7 mouse cellular contexts compared by ENCODE assay signal in genomic region chr11:32220607-32221224, GRCm38 (mm10). TPM values are rescaled to one million over a fixed set of nuclear protein-coding genes. Genes with fewer than 3 reads are reported as not detected.
A peak's percentile ranks its signal among the peaks of the same experiment; 100 is the strongest.
DNase-seq lines count a peak whose midpoint lies in the region; ATAC-seq and TF ChIP-seq lines count a peak whose summit lies in the region.

No protein-coding gene starts in this region.

- H3K9me3 ChIP-seq in lung, embryonic 15.5 days = no peaks in the 10 kb centered on the region
- no peaks in the 10 kb centered on the region for H3K9me3 ChIP-seq in embryonic facial prominence, embryonic 13.5 days
- no peaks in the 10 kb centered on the region for H3K9me3 ChIP-seq in intestine, postnatal 0 days (ENCODE audit: control insufficient read depth)
- H3K9me3 ChIP-seq in neural tube, embryonic 15.5 days (replicated peaks) = no peaks in the 10 kb centered on the region

- H3K4me2 ChIP-seq in lung, embryonic 15.5 days = peak overlapping the region; percentile 86
- peak overlapping the region; percentile 81 for H3K4me2 ChIP-seq in embryonic facial prominence, embryonic 13.5 days
- peak overlapping the region; percentile 87 for H3K4me2 ChIP-seq in intestine, postnatal 0 days (replicated peaks; ENCODE audit: low read depth)
- H3K4me2 ChIP-seq in neural tube, embryonic 15.5 days = peak overlapping the region; percentile 98

- H3K4me1 ChIP-seq in lung, embryonic 15.5 days = peaks cover 64% of the 10 kb centered on the region
- H3K4me1 ChIP-seq in embryonic facial prominence, embryonic 13.5 days = peaks cover 73% of the 10 kb centered on the region
- H3K4me1 ChIP-seq in intestine, postnatal 0 days (replicated peaks; ENCODE audit: control insufficient read depth, insufficient read depth, low read length) = peaks cover 10% of the 10 kb centered on the region; the same call in 1 of the 2 replicates
- H3K4me1 ChIP-seq in neural tube, embryonic 15.5 days = peaks cover 69% of the 10 kb centered on the region

- peak overlapping the region; percentile 85 for H3K4me3 ChIP-seq in lung, embryonic 15.5 days
- peak overlapping the region; percentile 76 for H3K4me3 ChIP-seq in embryonic facial prominence, embryonic 13.5 days
- H3K4me3 ChIP-seq in intestine, postnatal 0 days (ENCODE audit: low read depth, low read length) = peak overlapping the region; percentile 82
- peak overlapping the region; percentile 62 for H3K4me3 ChIP-seq in neural tube, embryonic 15.5 days (replicated peaks)

- peak overlapping the region; percentile 98 for H3K9ac ChIP-seq in lung, embryonic 15.5 days
- H3K9ac ChIP-seq in embryonic facial prominence, embryonic 13.5 days = peak overlapping the region; percentile 95
- peak overlapping the region; percentile 84; the same call in 1 of the 2 replicates for H3K9ac ChIP-seq in intestine, postnatal 0 days (ENCODE audit: low read depth, low read length)
- H3K9ac ChIP-seq in neural tube, embryonic 15.5 days (replicated peaks) = peak overlapping the region; percentile 69

- no peaks in the 10 kb centered on the region for H3K27me3 ChIP-seq in lung, embryonic 15.5 days
- peaks cover 11% of the 10 kb centered on the region for H3K27me3 ChIP-seq in embryonic facial prominence, embryonic 13.5 days
- H3K27me3 ChIP-seq in intestine, postnatal 0 days (replicated peaks; ENCODE audit: control insufficient read depth, insufficient read depth, low read length) = no peaks in the 10 kb centered on the region
- H3K27me3 ChIP-seq in neural tube, embryonic 15.5 days (replicated peaks) = peaks cover 24% of the 10 kb centered on the region; the same call in 1 of the 2 replicates

- ATAC-seq in lung, embryonic 15.5 days (ENCODE audit: borderline replicate concordance, extremely low read depth, low FRiP score, low TSS enrichment) = no peak; the same call in 1 of the 2 replicates
- peak; percentile 38; the same call in 1 of the 2 replicates for ATAC-seq in embryonic facial prominence, embryonic 13.5 days (ENCODE audit: insufficient number of reproducible peaks, insufficient read depth, low FRiP score, low TSS enrichment, low read depth)
- no peak for ATAC-seq in intestine, postnatal 0 days
- 0 out of 2 replicates have a peak, but pooled peaks have one; percentile 3 for ATAC-seq in neural tube, embryonic 15.5 days (ENCODE audit: low FRiP score)

- DNase-seq in lung, postnatal 36 days = no peak
- no peak for DNase-seq in right cerebral cortex, adult 18-20 months
- DNase-seq in retina, embryonic 14.5 days (ENCODE audit: low spot score) = no peak

- peaks cover 7% of the 10 kb centered on the region; the same call in 1 of the 2 replicates for H3K36me3 ChIP-seq in lung, embryonic 15.5 days
- H3K36me3 ChIP-seq in embryonic facial prominence, embryonic 13.5 days = peaks cover 8% of the 10 kb centered on the region
- H3K36me3 ChIP-seq in intestine, postnatal 0 days (ENCODE audit: control insufficient read depth, insufficient read depth) = peaks cover 4% of the 10 kb centered on the region
- no peaks in the 10 kb centered on the region for H3K36me3 ChIP-seq in neural tube, embryonic 15.5 days

- 28% methylated on average over 10 of the region's 10 CpGs for WGBS in lung, embryonic 15.5 days
- WGBS in embryonic facial prominence, embryonic 13.5 days = 29% methylated on average over 10 of the region's 10 CpGs
- WGBS in intestine, postnatal 0 days = 35% methylated on average over 10 of the region's 10 CpGs
- 40% methylated on average over 10 of the region's 10 CpGs for WGBS in neural tube, embryonic 15.5 days

- TF ChIP-seq CTCF in intestine, postnatal 0 days (IDR thresholded peaks at IDR 0.05; ENCODE audit: low read depth) = no peak

- H3K27ac ChIP-seq in lung, embryonic 15.5 days = peak overlapping the region; percentile 98
- peak overlapping the region; percentile 88 for H3K27ac ChIP-seq in embryonic facial prominence, embryonic 13.5 days
- no peak overlapping the region; the same call in 1 of the 2 replicates for H3K27ac ChIP-seq in intestine, postnatal 0 days (ENCODE audit: low read depth, low read length)
- peak overlapping the region; percentile 81; the same call in 1 of the 2 replicates for H3K27ac ChIP-seq in neural tube, embryonic 15.5 days (replicated peaks)

RNA-seq across cellular contexts. Expression of gene Rhbdf1, which starts 1.4 kb away (rescaled TPM):
- polyA plus RNA-seq in lung, embryonic 15.5 days (2015; fragmentation: Nextera tagmentation; extraction: Ambion mirVana) = 62.5 and 67.4 TPM in 2 replicates
- 55.5 and 55.9 TPM in 2 replicates for polyA plus RNA-seq in embryonic facial prominence, embryonic 13.5 days (2015; fragmentation: Nextera tagmentation; extraction: Ambion mirVana)
- polyA plus RNA-seq in intestine, postnatal 0 days (2015; fragmentation: Nextera tagmentation; extraction: Ambion mirVana) = 20.7 and 26.1 TPM in 2 replicates
- polyA plus RNA-seq in neural tube, embryonic 15.5 days (2015; fragmentation: Nextera tagmentation; extraction: Ambion mirVana) = 23.8 and 28.4 TPM in 2 replicates

RNA-seq across cellular contexts. Expression of gene Mpg, which starts 5.6 kb away (rescaled TPM):
- polyA plus RNA-seq in lung, embryonic 15.5 days (2015; fragmentation: Nextera tagmentation; extraction: Ambion mirVana) = 37.7 and 37.8 TPM in 2 replicates
- 42.2 and 44.1 TPM in 2 replicates for polyA plus RNA-seq in embryonic facial prominence, embryonic 13.5 days (2015; fragmentation: Nextera tagmentation; extraction: Ambion mirVana)
- 19.2 and 20.9 TPM in 2 replicates for polyA plus RNA-seq in intestine, postnatal 0 days (2015; fragmentation: Nextera tagmentation; extraction: Ambion mirVana)
- polyA plus RNA-seq in neural tube, embryonic 15.5 days (2015; fragmentation: Nextera tagmentation; extraction: Ambion mirVana) = 33.9 and 37.8 TPM in 2 replicates

RNA-seq across cellular contexts. Expression of gene Snrnp25, which starts 15.5 kb away (rescaled TPM):
- polyA plus RNA-seq in lung, embryonic 15.5 days (2015; fragmentation: Nextera tagmentation; extraction: Ambion mirVana) = 50.8 and 56.7 TPM in 2 replicates
- polyA plus RNA-seq in embryonic facial prominence, embryonic 13.5 days (2015; fragmentation: Nextera tagmentation; extraction: Ambion mirVana) = 64.4 and 69.3 TPM in 2 replicates
- 27.0 and 28.0 TPM in 2 replicates for polyA plus RNA-seq in intestine, postnatal 0 days (2015; fragmentation: Nextera tagmentation; extraction: Ambion mirVana)
- 45.6 and 54.3 TPM in 2 replicates for polyA plus RNA-seq in neural tube, embryonic 15.5 days (2015; fragmentation: Nextera tagmentation; extraction: Ambion mirVana)

RNA-seq across cellular contexts. Expression of gene Il9r, which starts 20.6 kb away (rescaled TPM):
- 0.10 and 0.45 TPM in 2 replicates for polyA plus RNA-seq in lung, embryonic 15.5 days (2015; fragmentation: Nextera tagmentation; extraction: Ambion mirVana)
- 0.31 and 0.43 TPM in 2 replicates for polyA plus RNA-seq in embryonic facial prominence, embryonic 13.5 days (2015; fragmentation: Nextera tagmentation; extraction: Ambion mirVana)
- not detected in 2 replicates for polyA plus RNA-seq in intestine, postnatal 0 days (2015; fragmentation: Nextera tagmentation; extraction: Ambion mirVana)
- 1.5 TPM in 1 of 2 replicates, not detected in the other for polyA plus RNA-seq in neural tube, embryonic 15.5 days (2015; fragmentation: Nextera tagmentation; extraction: Ambion mirVana)

RNA-seq across cellular contexts. Expression of gene Nprl3, which starts 46.8 kb away (rescaled TPM):
- polyA plus RNA-seq in lung, embryonic 15.5 days (2015; fragmentation: Nextera tagmentation; extraction: Ambion mirVana) = 41.6 and 46.9 TPM in 2 replicates
- 42.6 and 46.9 TPM in 2 replicates for polyA plus RNA-seq in embryonic facial prominence, embryonic 13.5 days (2015; fragmentation: Nextera tagmentation; extraction: Ambion mirVana)
- 19.8 and 20.7 TPM in 2 replicates for polyA plus RNA-seq in intestine, postnatal 0 days (2015; fragmentation: Nextera tagmentation; extraction: Ambion mirVana)
- polyA plus RNA-seq in neural tube, embryonic 15.5 days (2015; fragmentation: Nextera tagmentation; extraction: Ambion mirVana) = 38.8 and 42.5 TPM in 2 replicates

Comparison
In these comparisons a context has a peak if more than half of its experiments do, and no peak if none do; other contexts are left out.
1. ATAC-seq: peak in embryonic facial prominence, embryonic 13.5 days (single experiment) and neural tube, embryonic 15.5 days (single experiment); none in lung, embryonic 15.5 days (single experiment) and intestine, postnatal 0 days (single experiment).
2. Peak in every context shown above with its lines, with median percentiles within 50 percentile points of each other: H3K4me2 ChIP-seq, H3K4me3 ChIP-seq and H3K9ac ChIP-seq.